Mouse (Mus musculus) limb, embryonic 11.5 days (tissue): ENCODE data around the gene Isca2. TPM values are rescaled to one million over a fixed set of nuclear protein-coding genes. Genes with fewer than 3 reads are reported as not detected.

Experiments used
- polyA plus RNA-seq: library from polyadenylated mRNA; unstranded; fragments of >200 nt; fragmentation: Nextera tagmentation; extraction: Ambion mirVana; gene quantifications from 2 replicates; pipeline ENCODE4 v1.2.1, GENCODE M21; 2014

The Isca2 gene
- polyA plus RNA-seq, 1 experiment from 2014 or later, result 121 TPM

Other genes with a start within 250 kb of the Isca2 start
- 0.33 and 0.48 TPM in 2 replicates for gene Vsx2, start 203.5 kb upstream of the Isca2 start, polyA plus RNA-seq
- gene Abcd4, start 155.8 kb upstream of the Isca2 start, polyA plus RNA-seq, result 9.2 and 11.8 TPM in 2 replicates
- not detected in 2 replicates for gene Vrtn, start 132.2 kb upstream of the Isca2 start, polyA plus RNA-seq
- not detected in 2 replicates for gene Syndig1l, start 74.4 kb upstream of the Isca2 start, polyA plus RNA-seq
- 62.4 and 63.5 TPM in 2 replicates for gene Npc2, start 99 bp upstream of the Isca2 start, polyA plus RNA-seq
- 0.20 and 0.23 TPM in 2 replicates for gene Ltbp2, start 103.3 kb downstream of the Isca2 start, polyA plus RNA-seq
- gene Fcf1, start 197.6 kb downstream of the Isca2 start, polyA plus RNA-seq, result 167 and 169 TPM in 2 replicates
- 18.0 and 18.9 TPM in 2 replicates for gene Arel1, start 197.6 kb downstream of the Isca2 start, polyA plus RNA-seq
- gene Ylpm1, start 223.1 kb downstream of the Isca2 start, polyA plus RNA-seq, result 49.2 and 51.2 TPM in 2 replicates